Mouse (Mus musculus) megakaryocyte, embryonic 14.5 days (primary cell): Measurements from ENCODE around the gene Tnnt2. TPM values are rescaled to one million over a fixed set of nuclear protein-coding genes. Genes with fewer than 3 reads are reported as not detected.

ENCODE experiments used
- H3K27me3 ChIP-seq: replicated peaks from 2 replicates; pipeline ENCODE3; 2012; ENCODE audit warnings: inconsistent platforms
- H3K36me3 ChIP-seq: replicated peaks from 2 replicates; pipeline ENCODE3; 2012; ENCODE audit warnings: low read length, inconsistent platforms, mixed read lengths
- H3K4me1 ChIP-seq: 2 replicates; pipeline ENCODE4 v1.6.1; 2012; ENCODE audit warnings: inconsistent platforms
- H3K4me3 ChIP-seq: replicated peaks from 2 replicates; pipeline ENCODE3; 2012; ENCODE audit warnings: moderate library complexity, mild to moderate bottlenecking, inconsistent platforms
- H3K9me3 ChIP-seq: 2 replicates; pipeline ENCODE4 v1.6.1; 2012; ENCODE audit warnings: inconsistent platforms
- FLI1 ChIP-seq: IDR thresholded peaks from 2 replicates; pipeline ENCODE4 v1.6.1; 2012; ENCODE audit warnings: low read length, inconsistent platforms, mixed read lengths
- GATA1 ChIP-seq: IDR thresholded peaks from 3 replicates; pipeline ENCODE4 v1.6.1; 2012; ENCODE audit warnings: mixed read lengths, low read length, inconsistent platforms, borderline replicate concordance
- polyA plus RNA-seq: library from polyadenylated mRNA; stranded (reverse); fragments of >175 nt; gene quantifications from 2 replicates; pipeline ENCODE4 v1.2.3, GENCODE M21; 2012; ENCODE audit warnings: low replicate concordance; ENCODE audit not compliant: insufficient read depth

The Tnnt2 gene
- polyA plus RNA-seq, 1 experiment: 0.59 TPM

- Histone ChIP-seq H3K9me3 (peaks cover 5% of the 10 kb centered on the region; the same call in 1 of the 2 replicates), H3K4me1 (peaks cover 25% of the 10 kb centered on the region), H3K36me3 (no peaks in the 10 kb centered on the region), H3K27me3 (peaks cover 72% of the 10 kb centered on the region), H3K4me3 (no peak overlapping the region)
- TF ChIP-seq GATA1 (no peak), FLI1 (no peak)
Measured at GRCm38 (mm10) chr1:135855344-135855687, 19.2 kb downstream of the Tnnt2 start.

- peaks cover 6% of the 10 kb centered on the region; the same call in 1 of the 2 replicates for H3K9me3 ChIP-seq
- H3K4me3 ChIP-seq: no peak overlapping the region
- peaks cover 20% of the 10 kb centered on the region for H3K4me1 ChIP-seq
- TF ChIP-seq FLI1 (no peak), GATA1 (no peak)
- H3K36me3 ChIP-seq: no peaks in the 10 kb centered on the region
- H3K27me3 ChIP-seq: peaks cover 71% of the 10 kb centered on the region
Measured at GRCm38 (mm10) chr1:135856070-135856469, 19.9 kb downstream of the Tnnt2 start.

- Histone ChIP-seq H3K4me1 (peaks cover 24% of the 10 kb centered on the region), H3K36me3 (no peaks in the 10 kb centered on the region), H3K27me3 (peaks cover 73% of the 10 kb centered on the region), H3K4me3 (no peak overlapping the region), H3K9me3 (peaks cover 6% of the 10 kb centered on the region; the same call in 1 of the 2 replicates)
- TF ChIP-seq GATA1: no peak
- TF ChIP-seq FLI1: no peak
Measured at GRCm38 (mm10) chr1:135857137-135857775, 21.1 kb downstream of the Tnnt2 start.

- Histone ChIP-seq H3K9me3 (peaks cover 6% of the 10 kb centered on the region; the same call in 1 of the 2 replicates), H3K27me3 (peaks cover 75% of the 10 kb centered on the region), H3K36me3 (no peaks in the 10 kb centered on the region), H3K4me1 (peaks cover 18% of the 10 kb centered on the region), H3K4me3 (no peak overlapping the region)
- TF ChIP-seq GATA1 (no peak), FLI1 (no peak)
Measured at GRCm38 (mm10) chr1:135858533-135858932, 22.4 kb downstream of the Tnnt2 start.

- peaks cover 6% of the 10 kb centered on the region; the same call in 1 of the 2 replicates for H3K9me3 ChIP-seq
- peaks cover 19% of the 10 kb centered on the region for H3K4me1 ChIP-seq
- H3K36me3 ChIP-seq: no peaks in the 10 kb centered on the region
- no peak overlapping the region for H3K4me3 ChIP-seq
- H3K27me3 ChIP-seq: peaks cover 82% of the 10 kb centered on the region
- TF ChIP-seq FLI1: no peak
- TF ChIP-seq GATA1: no peak
Measured at GRCm38 (mm10) chr1:135861091-135861490, 24.9 kb downstream of the Tnnt2 start.

- H3K27me3 ChIP-seq: peaks cover 81% of the 10 kb centered on the region
- H3K9me3 ChIP-seq: peaks cover 6% of the 10 kb centered on the region; the same call in 1 of the 2 replicates
- H3K36me3 ChIP-seq: no peaks in the 10 kb centered on the region
- no peak overlapping the region for H3K4me3 ChIP-seq
- peaks cover 19% of the 10 kb centered on the region for H3K4me1 ChIP-seq
- TF ChIP-seq GATA1: no peak
- TF ChIP-seq FLI1: no peak
Measured at GRCm38 (mm10) chr1:135861980-135862552, 25.9 kb downstream of the Tnnt2 start.

GRCm38 (mm10) chr1:135862561-135862960, 26.4 kb downstream of the Tnnt2 start:
- no peak for TF ChIP-seq FLI1
- no peak for TF ChIP-seq GATA1
- Histone ChIP-seq H3K27me3 (peaks cover 79% of the 10 kb centered on the region), H3K4me1 (peaks cover 19% of the 10 kb centered on the region), H3K4me3 (no peak overlapping the region), H3K36me3 (no peaks in the 10 kb centered on the region), H3K9me3 (peaks cover 6% of the 10 kb centered on the region; the same call in 1 of the 2 replicates)

GRCm38 (mm10) chr1:135863786-135864335, 27.7 kb downstream of the Tnnt2 start:
- H3K36me3 ChIP-seq: no peaks in the 10 kb centered on the region
- H3K27me3 ChIP-seq: peaks cover 78% of the 10 kb centered on the region
- TF ChIP-seq FLI1: no peak
- no peak for TF ChIP-seq GATA1

GRCm38 (mm10) chr1:135864830-135865229, 28.7 kb downstream of the Tnnt2 start:
- Histone ChIP-seq H3K4me3 (no peak overlapping the region), H3K27me3 (peaks cover 76% of the 10 kb centered on the region), H3K4me1 (peaks cover 13% of the 10 kb centered on the region), H3K36me3 (no peaks in the 10 kb centered on the region), H3K9me3 (peaks cover 4% of the 10 kb centered on the region; the same call in 1 of the 2 replicates)
- no peak for TF ChIP-seq FLI1
- TF ChIP-seq GATA1: no peak

More at GRCm38 (mm10) chr1:135863786-135864335, 27.7 kb downstream of the Tnnt2 start:
- H3K4me1 ChIP-seq: peaks cover 19% of the 10 kb centered on the region
- H3K4me3 ChIP-seq: no peak overlapping the region
- H3K9me3 ChIP-seq: peaks cover 6% of the 10 kb centered on the region; the same call in 1 of the 2 replicates
